Mouse (Mus musculus) midbrain, embryonic 15.5 days (tissue): ENCODE measurements at regions not wholly inside any gene's neighbourhood (a gene's known extent, or its start where the extent isn't known, plus 50 kb on each side); places are given as distances from the start of the nearest gene placed in this dataset.

Source experiments
- ATAC-seq: fragments of 200-750 bp; cut with Nextera tagmentation; replicated peaks from 2 replicates; pipeline ENCODE4 v1.8.0; 2017; ENCODE audit warnings: moderate TSS enrichment
- H3K27ac ChIP-seq: fragments of 300-500 bp; sonication (generic); 2 replicates; pipeline ENCODE4 v1.5.1; 2015; ENCODE audit warnings: mild to moderate bottlenecking, inconsistent platforms
- H3K27me3 ChIP-seq: fragments of 300-500 bp; sonication (generic); replicated peaks from 2 replicates; pipeline ENCODE4 v1.6.1; 2015; ENCODE audit warnings: inconsistent platforms
- H3K36me3 ChIP-seq: fragments of 300-500 bp; sonication (generic); replicated peaks from 2 replicates; pipeline ENCODE4 v1.6.1; 2015; ENCODE audit warnings: inconsistent platforms
- H3K4me1 ChIP-seq: fragments of 300-500 bp; sonication (generic); 2 replicates; pipeline ENCODE4 v1.6.1; 2015; ENCODE audit warnings: inconsistent platforms
- H3K4me2 ChIP-seq: fragments of 300-500 bp; sonication (generic); 2 replicates; pipeline ENCODE4 v1.6.1; 2015; ENCODE audit warnings: inconsistent platforms, mild to moderate bottlenecking, moderate library complexity
- H3K4me3 ChIP-seq: fragments of 300-500 bp; sonication (generic); 2 replicates; pipeline ENCODE4 v1.5.1; 2015; ENCODE audit warnings: mild to moderate bottlenecking, inconsistent platforms
- H3K9ac ChIP-seq: fragments of 300-500 bp; sonication (generic); 2 replicates; pipeline ENCODE4 v1.6.1; 2015; ENCODE audit warnings: mild to moderate bottlenecking, inconsistent platforms
- H3K9me3 ChIP-seq: fragments of 300-500 bp; sonication (generic); 2 replicates; pipeline ENCODE4 v1.6.1; 2016; ENCODE audit warnings: inconsistent platforms
- WGBS: fragments of 180-500 bp; shearing (Covaris S2); methylation state at CpG from one replicate; pipeline ENCODE4 v1.1.7; 2015; ENCODE audit warnings: mixed read lengths; 5-methylcytosine and 5-hydroxymethylcytosine counted together

- Histone ChIP-seq H3K4me2 (no peak overlapping the region), H3K9ac (no peak overlapping the region), H3K36me3 (no peaks in the 10 kb centered on the region), H3K27ac (no peak overlapping the region), H3K27me3 (no peaks in the 10 kb centered on the region), H3K4me1 (no peaks in the 10 kb centered on the region), H3K4me3 (no peak overlapping the region), H3K9me3 (no peaks in the 10 kb centered on the region)
- 0 out of 2 replicates have a peak, but pooled peaks have one; percentile 30 for ATAC-seq
- WGBS: 58% methylated on average over 9 of the region's 9 CpGs
These were observed 709.3 kb upstream of the Slit2 start for GRCm38 (mm10) chr5:47273389-47274255.

GRCm38 (mm10) chr5:47274256-47274638 lies 708.7 kb upstream of the Slit2 start:
- Histone ChIP-seq H3K27me3 (no peaks in the 10 kb centered on the region), H3K4me3 (no peak overlapping the region), H3K9me3 (no peaks in the 10 kb centered on the region), H3K4me1 (no peaks in the 10 kb centered on the region), H3K27ac (no peak overlapping the region), H3K9ac (no peak overlapping the region), H3K36me3 (no peaks in the 10 kb centered on the region), H3K4me2 (no peak overlapping the region)
- ATAC-seq: no peak
- 74% methylated on average over 1 of the region's 1 CpGs for WGBS

GRCm38 (mm10) chr5:47276231-47277195 lies 706.4 kb upstream of the Slit2 start:
- ATAC-seq: no peak
- WGBS: 30% methylated on average over 5 of the region's 5 CpGs
- H3K4me2 ChIP-seq: no peak overlapping the region
- H3K9me3 ChIP-seq: no peaks in the 10 kb centered on the region
- H3K27me3 ChIP-seq: no peaks in the 10 kb centered on the region
- H3K36me3 ChIP-seq: no peaks in the 10 kb centered on the region
- no peak overlapping the region for H3K27ac ChIP-seq
- no peak overlapping the region for H3K4me3 ChIP-seq
- H3K9ac ChIP-seq: no peak overlapping the region
- no peaks in the 10 kb centered on the region for H3K4me1 ChIP-seq

GRCm38 (mm10) chr5:47279630-47280029 lies 703.3 kb upstream of the Slit2 start:
- H3K4me3 ChIP-seq: no peak overlapping the region
- no peaks in the 10 kb centered on the region for H3K36me3 ChIP-seq
- H3K27ac ChIP-seq: no peak overlapping the region
- no peak for ATAC-seq
- WGBS: 95% methylated on average over 3 of the region's 3 CpGs
- no peak overlapping the region for H3K9ac ChIP-seq
- no peaks in the 10 kb centered on the region for H3K9me3 ChIP-seq
- no peak overlapping the region for H3K4me2 ChIP-seq
- no peaks in the 10 kb centered on the region for H3K4me1 ChIP-seq
- H3K27me3 ChIP-seq: no peaks in the 10 kb centered on the region

- Histone ChIP-seq H3K27me3 (no peaks in the 10 kb centered on the region), H3K4me1 (no peaks in the 10 kb centered on the region), H3K36me3 (no peaks in the 10 kb centered on the region), H3K9ac (no peak overlapping the region), H3K4me2 (no peak overlapping the region), H3K4me3 (no peak overlapping the region), H3K9me3 (no peaks in the 10 kb centered on the region), H3K27ac (no peak overlapping the region)
- no peak for ATAC-seq
- WGBS: 82% methylated on average over 4 of the region's 4 CpGs
These were observed 683.3 kb upstream of the Slit2 start for GRCm38 (mm10) chr5:47299602-47300001.

- Histone ChIP-seq H3K27me3 (no peaks in the 10 kb centered on the region), H3K9me3 (no peaks in the 10 kb centered on the region), H3K36me3 (no peaks in the 10 kb centered on the region), H3K4me3 (no peak overlapping the region), H3K4me2 (no peak overlapping the region), H3K4me1 (no peaks in the 10 kb centered on the region), H3K27ac (no peak overlapping the region), H3K9ac (no peak overlapping the region)
- no peak for ATAC-seq
- WGBS: 84% methylated on average over 4 of the region's 4 CpGs
These were observed 665.4 kb upstream of the Slit2 start for GRCm38 (mm10) chr5:47317506-47317905.

GRCm38 (mm10) chr5:47318147-47318546 lies 664.8 kb upstream of the Slit2 start:
- Histone ChIP-seq H3K4me3 (no peak overlapping the region), H3K4me2 (no peak overlapping the region), H3K9me3 (no peaks in the 10 kb centered on the region), H3K9ac (no peak overlapping the region), H3K4me1 (no peaks in the 10 kb centered on the region), H3K27ac (no peak overlapping the region), H3K36me3 (no peaks in the 10 kb centered on the region), H3K27me3 (no peaks in the 10 kb centered on the region)
- WGBS: 74% methylated on average over 1 of the region's 1 CpGs
- ATAC-seq: no peak

- H3K36me3 ChIP-seq: no peaks in the 10 kb centered on the region
These were observed 660.3 kb upstream of the Slit2 start for GRCm38 (mm10) chr5:47322511-47323167.

GRCm38 (mm10) chr5:47334299-47334698 lies 648.6 kb upstream of the Slit2 start:
- 74% methylated on average over 3 of the region's 3 CpGs for WGBS
- Histone ChIP-seq H3K9ac (no peak overlapping the region), H3K9me3 (no peaks in the 10 kb centered on the region), H3K27ac (no peak overlapping the region), H3K4me3 (no peak overlapping the region), H3K4me1 (no peaks in the 10 kb centered on the region), H3K4me2 (no peak overlapping the region), H3K36me3 (no peaks in the 10 kb centered on the region), H3K27me3 (no peaks in the 10 kb centered on the region)
- ATAC-seq: no peak

More at GRCm38 (mm10) chr5:47322511-47323167, 660.3 kb upstream of the Slit2 start:
- no peaks in the 10 kb centered on the region for H3K9me3 ChIP-seq
- no peak for ATAC-seq
- no peak overlapping the region for H3K4me2 ChIP-seq
- no peak overlapping the region for H3K9ac ChIP-seq
- no peak overlapping the region for H3K4me3 ChIP-seq
- no peak overlapping the region for H3K27ac ChIP-seq
- H3K4me1 ChIP-seq: no peaks in the 10 kb centered on the region
- WGBS: 80% methylated on average over 2 of the region's 2 CpGs
- H3K27me3 ChIP-seq: no peaks in the 10 kb centered on the region

- H3K4me2 ChIP-seq: no peak overlapping the region
- H3K27me3 ChIP-seq: no peaks in the 10 kb centered on the region
- ATAC-seq: no peak
- H3K4me3 ChIP-seq: no peak overlapping the region
- no peaks in the 10 kb centered on the region for H3K36me3 ChIP-seq
- no peaks in the 10 kb centered on the region for H3K4me1 ChIP-seq
- H3K27ac ChIP-seq: no peak overlapping the region
- no peaks in the 10 kb centered on the region for H3K9me3 ChIP-seq
- WGBS: 88% methylated on average over 1 of the region's 1 CpGs
- no peak overlapping the region for H3K9ac ChIP-seq
These were observed 646.4 kb upstream of the Slit2 start for GRCm38 (mm10) chr5:47336511-47336910.

GRCm38 (mm10) chr5:47339807-47340206 lies 643.1 kb upstream of the Slit2 start:
- 92% methylated on average over 6 of the region's 6 CpGs for WGBS
- H3K4me3 ChIP-seq: no peak overlapping the region

GRCm38 (mm10) chr5:47370184-47370583 lies 612.8 kb upstream of the Slit2 start:
- H3K9me3 ChIP-seq: no peaks in the 10 kb centered on the region
- no peak for ATAC-seq
- H3K9ac ChIP-seq: no peak overlapping the region
- H3K36me3 ChIP-seq: no peaks in the 10 kb centered on the region
- WGBS: 83% methylated on average over 4 of the region's 4 CpGs
- no peak overlapping the region for H3K4me2 ChIP-seq
- no peaks in the 10 kb centered on the region for H3K27me3 ChIP-seq
- H3K4me1 ChIP-seq: no peaks in the 10 kb centered on the region
- no peak overlapping the region for H3K4me3 ChIP-seq
- H3K27ac ChIP-seq: no peak overlapping the region

More at GRCm38 (mm10) chr5:47339807-47340206, 643.1 kb upstream of the Slit2 start:
- no peaks in the 10 kb centered on the region for H3K27me3 ChIP-seq
- no peak for ATAC-seq
- H3K9me3 ChIP-seq: no peaks in the 10 kb centered on the region
- H3K4me2 ChIP-seq: no peak overlapping the region
- H3K9ac ChIP-seq: no peak overlapping the region
- H3K27ac ChIP-seq: no peak overlapping the region
- no peaks in the 10 kb centered on the region for H3K4me1 ChIP-seq
- H3K36me3 ChIP-seq: no peaks in the 10 kb centered on the region
